Mouse (Mus musculus): ENCODE data around the gene Spata48. TPM values are rescaled to one million over a fixed set of nuclear protein-coding genes. Genes with fewer than 3 reads are reported as not detected.

Gene Spata48
- total and polyA plus RNA-seq, 3 experiments, result 0.15 to 1.1 TPM; not detected in 1

GRCm38 (mm10) chr11:11499944-11500343 is 38.0 kb downstream of the Spata48 start:
- no peak overlapping the region; the same call in 1 of the 2 replicates for H3K9ac ChIP-seq (ENCODE audit: control insufficient read depth, low read depth, low read length, poor library complexity, severe bottlenecking)
- peaks cover 2 to 8% of the 10 kb centered on the region in 2 experiments; a peak in 2 of 4 replicates for H3K4me1 ChIP-seq (ENCODE audit: control insufficient read depth in 1 of 2, insufficient read depth in 2 of 2, low read length in 2 of 2)
- H3K27ac ChIP-seq (ENCODE audit: control insufficient read depth, low read depth, low read length), result no peak overlapping the region
- H3K4me3 ChIP-seq (ENCODE audit: control insufficient read depth in 1 of 2, insufficient read depth in 1 of 2, low read depth in 2 of 2, low read length in 2 of 2), result no peak overlapping the region
- peaks cover 0 to 13% of the 10 kb centered on the region in 2 experiments; a peak in 2 of 4 replicates for H3K36me3 ChIP-seq (ENCODE audit: control insufficient read depth in 1 of 2, insufficient read depth in 2 of 2, low read length in 2 of 2)
- no peaks in the 10 kb centered on the region for H3K79me2 ChIP-seq (ENCODE audit: control insufficient read depth, insufficient read depth, low read length, poor library complexity)
- no peaks in the 10 kb centered on the region for H3K27me3 ChIP-seq (ENCODE audit: control insufficient read depth in 1 of 2, insufficient read depth in 2 of 2, low read length in 2 of 2)
- peak; percentile 91 for DNase-seq (ENCODE audit: low read depth, low spot score)
- H3K9me3 ChIP-seq (replicated peaks; ENCODE audit: insufficient read depth, low read length), result no peaks in the 10 kb centered on the region
- TF ChIP-seq SMC3 (IDR thresholded peaks at IDR 0.05; ENCODE audit: low read depth, low read length) (peak; percentile 100), MAZ (IDR thresholded peaks at IDR 0.05; ENCODE audit: low read depth, low read length) (no peak), RAD21 (IDR thresholded peaks at IDR 0.05; ENCODE audit: low read depth, low read length) (no peak; the same call in none of the 2 replicates), NELFE (IDR thresholded peaks at IDR 0.05; ENCODE audit: low read depth, low read length) (no peak), CHD2 (IDR thresholded peaks at IDR 0.05; ENCODE audit: low read length) (no peak), TBP (IDR thresholded peaks at IDR 0.05; ENCODE audit: low read depth, low read length) (0 out of 2 replicates have a peak, but pooled peaks have one; percentile 25), POLR2AphosphoS2 (IDR thresholded peaks at IDR 0.05; ENCODE audit: low read length) (no peak), MAFK (IDR thresholded peaks at IDR 0.05; ENCODE audit: borderline replicate concordance, low read depth, low read length) (no peak), ZMIZ1 (IDR thresholded peaks at IDR 0.05; ENCODE audit: low read depth, low read length) (no peak), POLR2A (IDR thresholded peaks at IDR 0.05; ENCODE audit: control insufficient read depth in 1 of 2, insufficient read depth in 1 of 2, low read depth in 1 of 2, low read length in 2 of 2, poor library complexity in 1 of 2) (no peak), USF2 (IDR thresholded peaks at IDR 0.05; ENCODE audit: borderline replicate concordance in 1 of 2, insufficient read depth in 1 of 2, low read depth in 1 of 2, low read length in 2 of 2) (no peak), UBTF (IDR thresholded peaks at IDR 0.05; ENCODE audit: borderline replicate concordance, insufficient read depth, low read depth, low read length) (no peak), BHLHE40 (IDR thresholded peaks at IDR 0.05; ENCODE audit: borderline replicate concordance, low read depth, low read length) (peak; percentile 51), GABPA (IDR thresholded peaks at IDR 0.05; ENCODE audit: low read depth, low read length) (0 out of 2 replicates have a peak, but pooled peaks have one; percentile 43), MEF2A (IDR thresholded peaks at IDR 0.05; ENCODE audit: extremely low read depth, insufficient replicate concordance, low read depth, low read length, poor library complexity, severe bottlenecking) (no peak), USF1 (IDR thresholded peaks at IDR 0.05; ENCODE audit: low read depth, low read length) (0 out of 2 replicates have a peak, but pooled peaks have one; percentile 22), EP300 (IDR thresholded peaks at IDR 0.05; ENCODE audit: low read depth in 1 of 2, low read length in 2 of 2) (peak; percentile 71 to 75), GATA1 (IDR thresholded peaks at IDR 0.05; ENCODE audit: low read depth, low read length) (peak; percentile 83), ETS1 (IDR thresholded peaks at IDR 0.05; ENCODE audit: low read depth, low read length) (no peak), MYC (IDR thresholded peaks at IDR 0.05; ENCODE audit: low read depth, low read length) (peak; percentile 55), RCOR1 (IDR thresholded peaks at IDR 0.05; ENCODE audit: low read depth, low read length) (peak; percentile 56; the same call in 1 of the 2 replicates), SIN3A (IDR thresholded peaks at IDR 0.05; ENCODE audit: low read length) (peak; percentile 79), E2F4 (IDR thresholded peaks at IDR 0.05; ENCODE audit: borderline replicate concordance, low read depth, low read length) (no peak), JUND (IDR thresholded peaks at IDR 0.05; ENCODE audit: low read depth, low read length) (no peak; the same call in 1 of the 2 replicates), ZNF384 (IDR thresholded peaks at IDR 0.05; ENCODE audit: low read depth, low read length) (peak; percentile 68), ZKSCAN1 (IDR thresholded peaks at IDR 0.05; ENCODE audit: low read depth, low read length) (no peak), TCF12 (IDR thresholded peaks at IDR 0.05; ENCODE audit: low read depth, low read length) (no peak), NRF1 (IDR thresholded peaks at IDR 0.05; ENCODE audit: insufficient read depth, low read depth, low read length, poor library complexity, severe bottlenecking) (no peak), CHD1 (IDR thresholded peaks at IDR 0.05; ENCODE audit: low read depth, low read length) (no peak), HCFC1 (IDR thresholded peaks at IDR 0.05; ENCODE audit: low read depth, low read length) (no peak), ELF1 (IDR thresholded peaks at IDR 0.05; ENCODE audit: low read depth, low read length) (no peak), MXI1 (IDR thresholded peaks at IDR 0.05; ENCODE audit: low read depth, low read length) (no peak), MAX (IDR thresholded peaks at IDR 0.05; ENCODE audit: low read length) (no peak), MYB (IDR thresholded peaks at IDR 0.05; ENCODE audit: low read depth, low read length) (peak; percentile 53; the same call in 1 of the 2 replicates), KAT2A (conservative IDR thresholded peaks at IDR 0.05; ENCODE audit: low read depth, low read length) (no peak), CTCF (IDR thresholded peaks at IDR 0.05 in 2 of 3, conservative IDR thresholded peaks at IDR 0.05 in 1 of 3; ENCODE audit: control insufficient read depth in 1 of 3, insufficient read depth in 1 of 3, low read depth in 2 of 3, low read length in 3 of 3, poor library complexity in 1 of 3, severe bottlenecking in 1 of 3) (peak; percentile 71 to 99 (median 79)), POLR2AphosphoS5 (IDR thresholded peaks at IDR 0.05; ENCODE audit: borderline replicate concordance, low read depth, low read length) (no peak)
